Mouse (Mus musculus) hindbrain, postnatal 0 days (tissue): Measurements from ENCODE around the gene Igfbp1. TPM values are rescaled to one million over a fixed set of nuclear protein-coding genes. Genes with fewer than 3 reads are reported as not detected.

Source experiments
- ATAC-seq: fragments of 200-750 bp; cut with Nextera tagmentation; 2 replicates; pipeline ENCODE4 v1.8.0; 2017; ENCODE audit warnings: mild to moderate bottlenecking, moderate TSS enrichment, moderate library complexity
- DNase-seq: peaks from one replicate; pipeline ENCODE4 v3.0.0-alpha.2; 2015; ENCODE audit warnings: low spot score
- H3K27ac ChIP-seq: fragments of 300-500 bp; sonication (generic); 2 replicates; pipeline ENCODE4 v1.5.1; 2014; ENCODE audit warnings: mild to moderate bottlenecking
- H3K27me3 ChIP-seq: fragments of 300-500 bp; sonication (generic); 2 replicates; pipeline ENCODE4 v1.6.1; 2014; ENCODE audit warnings: low read length, mixed read lengths; ENCODE audit not compliant: insufficient read depth
- H3K36me3 ChIP-seq: fragments of 300-500 bp; sonication (generic); 2 replicates; pipeline ENCODE4 v1.6.1; 2014; ENCODE audit warnings: low read length, mixed read lengths; ENCODE audit not compliant: insufficient read depth
- H3K4me1 ChIP-seq: fragments of 300-500 bp; sonication (generic); 2 replicates; pipeline ENCODE4 v1.6.1; 2014; ENCODE audit warnings: antibody characterized with exemption, low read length, mixed read lengths; ENCODE audit not compliant: insufficient read depth
- H3K4me2 ChIP-seq: fragments of 300-500 bp; sonication (generic); 2 replicates; pipeline ENCODE4 v1.6.1; 2014; ENCODE audit warnings: low read depth, mild to moderate bottlenecking, low read length, moderate library complexity, mixed read lengths
- H3K4me3 ChIP-seq: fragments of 300-500 bp; sonication (generic); 2 replicates; pipeline ENCODE4 v1.5.1; 2014; ENCODE audit warnings: low read length
- H3K9ac ChIP-seq: fragments of 300-500 bp; sonication (generic); replicated peaks from 2 replicates; pipeline ENCODE4 v1.6.1; 2014; ENCODE audit warnings: mild to moderate bottlenecking, low read length, moderate library complexity, mixed read lengths
- H3K9me3 ChIP-seq: fragments of 300-500 bp; sonication (generic); 2 replicates; pipeline ENCODE4 v1.6.1; 2016; ENCODE audit warnings: low read length, mixed read lengths
- CTCF ChIP-seq: IDR thresholded peaks from 2 replicates; pipeline ENCODE4 v1.5.1; 2016; ENCODE audit warnings: antibody characterized with exemption, control low read depth, low read depth
- WGBS: fragments of 180-500 bp; shearing (Covaris S2); extraction: QIAGEN DNeasy Blood & Tissue Kit; methylation state at CpG from one replicate; pipeline ENCODE4 v1.1.7; 2014; 5-methylcytosine and 5-hydroxymethylcytosine counted together
- polyA plus RNA-seq: library from polyadenylated mRNA; unstranded; fragments of >200 nt; fragmentation: Nextera tagmentation; extraction: Ambion mirVana; gene quantifications from 2 replicates; pipeline ENCODE4 v1.2.1, GENCODE M21; 2015
- total RNA-seq: library from RNA; depleted of rRNA; stranded (reverse); fragments of >200 nt; gene quantifications from 2 replicates; pipeline ENCODE4 v1.2.3, GENCODE M21; 2014; rRNA removed

The Igfbp1 gene
- total and polyA plus RNA-seq, 2 experiments from 2014 or later = not detected

DNA sequence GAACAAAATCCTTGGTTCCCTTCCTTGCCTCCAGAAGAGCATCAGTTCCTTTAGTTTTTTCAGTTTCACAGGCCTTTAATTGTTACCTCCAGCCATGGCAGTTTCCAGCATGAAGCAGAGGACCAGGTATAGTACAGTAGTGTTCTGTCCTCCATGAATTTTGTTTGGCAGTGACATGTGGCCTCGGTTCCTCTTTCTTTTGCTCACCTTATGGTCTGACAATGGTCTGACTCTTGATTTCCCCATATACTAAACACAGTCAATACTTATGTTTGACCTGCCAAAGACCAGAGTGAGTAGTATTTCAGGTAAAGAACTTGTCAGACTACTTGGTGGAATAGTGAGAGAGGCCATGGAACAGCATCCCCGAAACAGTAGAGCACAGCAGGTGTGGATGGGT is 39.2 kb downstream of the Igfbp1 start:
- no peak for DNase-seq
- no peak for ATAC-seq
- H3K36me3 ChIP-seq = no peaks in the 10 kb centered on the region
- no peak overlapping the region for H3K27ac ChIP-seq
- 95% methylated on average over 2 of the region's 2 CpGs for WGBS
- no peaks in the 10 kb centered on the region for H3K4me1 ChIP-seq
- no peak for TF ChIP-seq CTCF
- H3K9ac ChIP-seq = no peak overlapping the region
- H3K4me2 ChIP-seq = no peak overlapping the region
- H3K4me3 ChIP-seq = no peak overlapping the region
- no peaks in the 10 kb centered on the region for H3K9me3 ChIP-seq
- H3K27me3 ChIP-seq = no peaks in the 10 kb centered on the region

DNA sequence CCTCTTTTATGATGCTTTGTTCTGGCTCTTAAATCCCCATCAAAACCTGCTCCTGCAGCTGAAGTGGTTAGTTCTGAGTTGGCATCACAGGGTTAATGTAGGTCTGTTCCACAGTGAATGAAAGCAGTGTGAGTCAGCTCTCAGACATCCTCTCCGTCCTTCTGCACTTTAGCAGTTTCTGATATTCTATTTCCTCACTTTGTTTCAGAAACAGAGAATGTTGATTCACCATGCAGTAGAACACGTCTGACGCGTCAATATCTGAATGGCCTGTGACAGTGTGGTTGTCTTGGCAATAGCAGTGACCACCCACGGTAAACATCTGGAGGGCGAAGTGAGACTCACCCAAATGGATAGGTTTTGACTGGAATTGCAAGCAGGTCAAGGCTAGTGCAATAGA is 40.1 kb downstream of the Igfbp1 start:
- H3K4me1 ChIP-seq = no peaks in the 10 kb centered on the region
- no peak overlapping the region for H3K4me3 ChIP-seq
- H3K36me3 ChIP-seq = no peaks in the 10 kb centered on the region
- 66% methylated on average over 6 of the region's 6 CpGs for WGBS
- H3K4me2 ChIP-seq = no peak overlapping the region
- H3K9ac ChIP-seq = no peak overlapping the region
- TF ChIP-seq CTCF = no peak
- no peak overlapping the region for H3K27ac ChIP-seq
- DNase-seq = no peak
- H3K9me3 ChIP-seq = no peaks in the 10 kb centered on the region
- H3K27me3 ChIP-seq = no peaks in the 10 kb centered on the region
- ATAC-seq = no peak

DNA sequence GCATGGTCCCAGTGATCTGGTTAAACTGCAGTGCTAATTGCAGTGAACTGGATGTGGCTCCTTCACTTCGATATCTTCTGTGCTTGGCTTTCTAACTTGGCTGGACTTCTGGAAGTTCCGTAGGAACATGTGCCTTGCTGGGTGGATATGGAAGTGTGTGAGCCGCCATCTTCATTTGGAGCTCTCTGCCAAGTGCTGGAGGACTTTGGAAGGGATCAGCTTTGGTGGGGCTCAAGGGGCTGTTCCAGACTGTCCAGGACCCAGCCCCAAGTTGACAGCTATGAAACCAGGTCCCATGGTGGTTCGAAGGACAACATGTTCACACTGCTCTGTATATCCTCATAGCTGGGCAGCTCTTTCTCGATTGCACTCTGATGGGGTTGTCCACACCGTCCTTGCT is 41.0 kb downstream of the Igfbp1 start:
- Histone ChIP-seq H3K4me3 (no peak overlapping the region), H3K9me3 (no peaks in the 10 kb centered on the region), H3K36me3 (no peaks in the 10 kb centered on the region), H3K27ac (no peak overlapping the region), H3K27me3 (no peaks in the 10 kb centered on the region), H3K9ac (no peak overlapping the region), H3K4me1 (no peaks in the 10 kb centered on the region), H3K4me2 (no peak overlapping the region)
- no peak for TF ChIP-seq CTCF
- 90% methylated on average over 6 of the region's 6 CpGs for WGBS
- no peak for DNase-seq
- ATAC-seq = no peak

DNA sequence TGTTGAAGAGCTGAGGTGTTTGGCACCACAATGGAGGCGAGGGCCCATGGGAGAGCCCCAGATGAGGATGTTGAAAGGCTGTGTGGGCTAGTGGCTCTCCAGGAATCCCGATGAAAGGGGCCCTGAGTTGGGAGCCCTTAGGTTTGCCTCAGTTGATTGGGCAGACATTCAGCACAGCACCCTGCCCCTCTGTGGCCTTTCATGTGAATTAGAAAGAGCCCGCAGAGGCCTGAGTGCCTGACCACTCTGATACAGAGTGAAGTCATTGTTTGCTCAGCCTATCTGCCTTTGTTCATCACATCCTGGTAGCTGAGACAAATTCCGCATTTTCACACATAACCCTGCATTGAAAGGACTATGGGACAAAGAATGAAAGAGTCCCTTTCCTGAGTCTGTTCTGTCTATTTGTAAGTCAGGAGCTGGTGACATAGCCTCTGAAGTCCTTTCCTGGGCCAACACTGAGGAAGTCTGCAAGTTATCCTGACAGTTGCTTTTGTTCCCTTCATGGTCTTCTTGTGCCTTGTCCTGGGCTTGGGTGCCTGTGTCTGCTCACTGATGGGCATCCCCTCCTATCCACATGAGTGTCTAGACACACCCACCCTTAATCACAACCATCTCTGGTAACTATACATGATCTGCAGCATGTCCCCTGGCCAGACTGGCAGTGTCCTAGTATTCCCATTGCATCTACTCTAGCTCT is 41.6 kb downstream of the Igfbp1 start:
- WGBS = 52% methylated on average over 4 of the region's 4 CpGs
- Histone ChIP-seq H3K27ac (no peak overlapping the region), H3K9me3 (no peaks in the 10 kb centered on the region), H3K9ac (no peak overlapping the region), H3K4me2 (no peak overlapping the region), H3K4me1 (no peaks in the 10 kb centered on the region), H3K36me3 (no peaks in the 10 kb centered on the region), H3K4me3 (no peak overlapping the region), H3K27me3 (no peaks in the 10 kb centered on the region)
- TF ChIP-seq CTCF = no peak
- ATAC-seq (no peak), DNase-seq (no peak)

DNA sequence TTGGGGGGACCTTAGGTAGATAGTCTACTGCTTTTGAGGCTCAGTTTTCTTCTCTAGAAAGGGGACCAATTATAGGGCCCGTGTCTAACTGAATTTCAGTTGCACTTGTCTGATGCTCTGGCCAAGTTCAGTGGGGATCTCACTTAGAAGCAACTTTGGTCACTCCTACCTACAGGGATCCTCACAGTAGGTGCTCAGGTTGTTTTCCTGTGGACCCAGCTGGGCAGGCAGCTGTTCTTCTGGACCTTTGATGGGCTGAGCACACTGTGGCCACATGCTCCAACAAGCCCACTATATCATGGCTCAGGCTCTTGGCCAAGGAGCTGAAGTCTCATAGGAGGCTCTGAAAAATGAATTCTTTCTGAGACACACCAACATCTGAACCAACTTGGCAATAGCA is 47.2 kb downstream of the Igfbp1 start:
- WGBS = 70% methylated on average over 1 of the region's 1 CpGs

DNA sequence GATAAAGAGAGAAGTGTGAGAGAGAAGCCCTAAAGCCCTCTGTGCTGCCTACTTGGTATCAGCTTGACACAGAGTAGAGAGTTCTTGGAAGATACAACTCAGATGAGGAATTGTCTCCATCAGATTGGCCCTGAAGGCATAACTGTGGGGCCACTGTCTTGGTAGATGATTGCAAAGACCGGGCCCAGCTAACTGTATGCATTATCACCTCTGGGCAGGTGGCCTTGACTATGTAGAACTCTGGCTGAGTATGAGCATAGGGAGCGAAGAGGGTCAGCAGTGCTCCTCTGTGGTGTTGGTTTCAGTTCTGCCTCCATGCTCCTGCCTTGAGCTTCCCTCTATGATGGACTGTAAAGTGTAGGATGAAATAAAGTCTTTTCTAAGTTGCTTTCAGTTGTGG is 52.8 kb downstream of the Igfbp1 start:
- 81% methylated on average over 2 of the region's 2 CpGs for WGBS
- Histone ChIP-seq H3K27ac (no peak overlapping the region), H3K9ac (no peak overlapping the region), H3K4me2 (no peak overlapping the region), H3K27me3 (no peaks in the 10 kb centered on the region), H3K36me3 (no peaks in the 10 kb centered on the region), H3K4me1 (no peaks in the 10 kb centered on the region), H3K4me3 (no peak overlapping the region), H3K9me3 (no peaks in the 10 kb centered on the region)
- DNase-seq (no peak), ATAC-seq (no peak)
- no peak for TF ChIP-seq CTCF

More for the DNA sequence above, 47.2 kb downstream of the Igfbp1 start:
- no peak overlapping the region for H3K4me3 ChIP-seq
- TF ChIP-seq CTCF = no peak
- ATAC-seq (no peak), DNase-seq (no peak)
- H3K36me3 ChIP-seq = no peaks in the 10 kb centered on the region
- H3K27me3 ChIP-seq = no peaks in the 10 kb centered on the region
- no peaks in the 10 kb centered on the region for H3K9me3 ChIP-seq
- H3K4me1 ChIP-seq = no peaks in the 10 kb centered on the region
- H3K27ac ChIP-seq = no peak overlapping the region
- no peak overlapping the region for H3K4me2 ChIP-seq
- H3K9ac ChIP-seq = no peak overlapping the region

DNA sequence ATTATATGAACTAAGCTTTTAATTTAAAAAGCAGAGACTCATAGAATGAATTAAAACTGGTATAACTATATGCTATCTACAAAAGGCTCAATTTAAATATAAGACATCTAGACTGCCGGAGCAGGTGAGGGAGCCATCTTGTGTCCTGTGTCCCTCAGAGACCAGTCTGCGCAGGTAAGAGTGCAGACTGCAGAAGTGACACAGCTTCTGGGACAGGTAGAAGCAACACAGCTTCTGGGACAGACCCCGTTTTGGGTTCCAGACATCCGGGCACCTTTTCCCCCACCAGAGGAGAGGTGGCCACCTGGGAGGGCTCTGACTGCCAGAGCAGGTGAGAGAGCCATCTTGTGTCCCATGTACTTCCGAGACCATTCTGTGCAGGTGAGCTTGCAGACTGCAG is 53.3 kb downstream of the Igfbp1 start:
- Histone ChIP-seq H3K27ac (no peak overlapping the region), H3K4me3 (no peak overlapping the region), H3K9ac (no peak overlapping the region), H3K9me3 (no peaks in the 10 kb centered on the region), H3K36me3 (no peaks in the 10 kb centered on the region), H3K4me2 (no peak overlapping the region), H3K27me3 (no peaks in the 10 kb centered on the region), H3K4me1 (no peaks in the 10 kb centered on the region)
- TF ChIP-seq CTCF = no peak
- ATAC-seq = no peak
- WGBS = 93% methylated on average over 5 of the region's 5 CpGs
- no peak for DNase-seq

Other genes with a start within 250 kb of the Igfbp1 start
- 182 TPM in 2 replicates for gene Adcy1, start 134.3 kb upstream of the Igfbp1 start, total RNA-seq
- 14.4 and 14.9 TPM in 2 replicates for gene Adcy1, start 134.3 kb upstream of the Igfbp1 start, polyA plus RNA-seq
- gene Gm11985, start 9.2 kb upstream of the Igfbp1 start, total RNA-seq = not detected in 2 replicates
- not detected in 2 replicates for gene Gm11985, start 9.2 kb upstream of the Igfbp1 start, polyA plus RNA-seq
- gene Igfbp3, start 16.1 kb downstream of the Igfbp1 start, total RNA-seq = 35.7 and 47.2 TPM in 2 replicates
- gene Igfbp3, start 16.1 kb downstream of the Igfbp1 start, polyA plus RNA-seq = 24.6 and 25.3 TPM in 2 replicates